Mouse (Mus musculus): ENCODE data around the gene Fcgr1. TPM values are rescaled to one million over a fixed set of nuclear protein-coding genes. Genes with fewer than 3 reads are reported as not detected.

The Fcgr1 gene
- polyA plus RNA-seq, 1 experiment = 0.05 TPM

DNA sequence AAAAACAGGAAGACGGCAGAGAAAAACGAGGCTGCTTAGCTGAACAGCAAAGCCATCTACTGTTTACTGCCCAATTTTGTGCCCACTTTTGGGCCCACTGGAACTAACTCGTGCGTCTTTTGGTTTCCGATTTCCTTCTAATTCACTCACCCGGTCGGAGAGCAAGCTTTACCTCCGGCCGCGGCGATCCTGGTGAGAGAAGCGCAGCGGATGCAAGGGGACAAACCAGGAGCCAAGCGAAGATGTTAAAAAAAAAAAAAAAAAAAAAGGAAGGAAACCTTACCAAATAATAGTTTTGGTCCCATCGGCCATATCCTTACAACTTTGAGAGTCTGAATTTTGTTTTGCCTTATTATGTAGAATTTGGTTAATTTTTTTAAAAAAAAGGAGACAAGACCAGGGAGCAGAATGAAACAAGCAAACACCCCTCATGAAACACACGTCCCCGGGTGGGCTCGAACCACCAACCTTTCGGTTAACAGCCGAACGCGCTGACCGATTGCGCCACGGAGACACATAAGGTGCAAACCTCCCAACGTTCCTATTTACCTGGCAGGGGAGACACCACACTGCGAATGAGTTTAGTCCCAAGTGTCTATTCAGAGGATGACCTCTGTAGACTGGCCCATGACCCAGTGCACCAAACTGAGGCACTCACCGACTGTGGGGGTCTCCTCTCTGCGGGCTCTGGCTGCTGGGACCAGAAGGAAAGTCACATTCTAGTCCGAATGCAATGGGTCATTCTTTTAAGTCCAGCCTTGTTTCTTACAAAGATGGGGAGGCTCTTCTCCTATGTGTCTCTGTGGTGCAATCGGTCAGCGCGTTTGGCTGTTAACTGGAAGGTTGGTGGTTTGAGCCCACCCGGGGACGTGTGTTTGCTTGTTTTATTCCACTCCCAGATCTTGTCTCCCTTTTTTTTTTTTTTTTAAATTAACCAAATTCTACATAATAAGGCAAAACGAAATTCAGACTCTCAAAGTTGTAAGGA is 40.7 kb upstream of the Fcgr1 start:
- H3ac ChIP-seq (ENCODE audit: control insufficient read depth, insufficient read length) = no peak overlapping the region
- H3K27me3 ChIP-seq (ENCODE audit: control insufficient read depth, insufficient read depth, insufficient read length) = peaks cover 5% of the 10 kb centered on the region
- peak overlapping the region; percentile 76 for H3K4me2 ChIP-seq (ENCODE audit: low read depth)
- H3K4me3 ChIP-seq = peak overlapping the region; percentile 11
- no peaks in the 10 kb centered on the region for H3K36me3 ChIP-seq (ENCODE audit: control insufficient read depth, insufficient read depth)
- H3K79me2 ChIP-seq (ENCODE audit: control insufficient read depth, insufficient read depth) = no peaks in the 10 kb centered on the region
- no peak for TF ChIP-seq REST (IDR thresholded peaks at IDR 0.05; ENCODE audit: insufficient read depth, insufficient read length)

DNA sequence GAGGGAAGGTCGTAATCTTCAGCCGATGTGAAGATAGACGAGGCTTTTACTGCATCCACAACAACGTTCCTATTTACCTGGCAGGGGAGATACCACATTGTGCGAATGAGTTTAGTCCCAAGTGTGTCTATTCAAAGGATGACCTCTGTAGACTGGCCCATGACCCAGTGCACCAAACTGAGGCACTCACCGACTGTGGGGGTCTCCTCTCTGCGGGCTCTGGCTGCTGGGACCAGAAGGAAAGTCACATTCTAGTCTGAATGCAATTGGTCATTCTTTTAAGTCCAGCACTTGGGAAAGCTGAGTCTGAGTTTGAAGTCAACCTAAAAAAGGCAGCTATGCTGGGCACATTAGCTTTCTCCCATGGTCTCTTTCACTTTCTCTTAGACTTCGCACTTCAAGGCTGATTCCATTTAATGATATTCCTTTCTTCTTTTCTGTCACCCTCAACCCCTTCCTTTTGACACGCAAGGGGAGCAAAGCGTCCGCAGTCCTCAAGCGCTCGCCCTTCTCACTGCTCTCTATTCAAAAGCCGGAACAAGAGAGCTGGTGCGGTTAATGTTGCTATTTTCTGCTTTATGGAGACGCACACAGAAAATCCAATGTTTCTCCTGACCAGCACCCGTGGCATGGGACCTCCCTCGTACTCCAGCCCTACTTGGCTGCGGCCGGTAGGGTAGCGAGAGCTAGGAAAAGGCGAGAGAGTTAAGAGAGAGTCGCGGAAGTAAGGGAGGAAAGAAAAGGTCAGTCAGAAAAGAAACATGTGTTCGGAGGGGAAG is 39.8 kb upstream of the Fcgr1 start:
- TF ChIP-seq REST (IDR thresholded peaks at IDR 0.05; ENCODE audit: insufficient read depth, insufficient read length) = no peak
- no peak for TF ChIP-seq TCF12 (IDR thresholded peaks at IDR 0.05; ENCODE audit: insufficient read depth, poor library complexity, severe bottlenecking)
- no peak for TF ChIP-seq TCF3 (IDR thresholded peaks at IDR 0.05; ENCODE audit: insufficient read length, low read depth)
- TF ChIP-seq USF1 (IDR thresholded peaks at IDR 0.05; ENCODE audit: low read depth) = no peak
- TF ChIP-seq CEBPB (IDR thresholded peaks at IDR 0.05; ENCODE audit: insufficient read depth, poor library complexity, severe bottlenecking) = no peak
- TF ChIP-seq SRF (IDR thresholded peaks at IDR 0.05; ENCODE audit: control insufficient read depth, insufficient read length, low read depth) = no peak
- TF ChIP-seq MAX (IDR thresholded peaks at IDR 0.05; ENCODE audit: low read depth) = no peak
- no peak for TF ChIP-seq E2F4 (IDR thresholded peaks at IDR 0.05; ENCODE audit: insufficient read depth)
- no peak for TF ChIP-seq MYOG (IDR thresholded peaks at IDR 0.05; ENCODE audit: control insufficient read depth in 1 of 3, insufficient read depth in 1 of 3, insufficient read length in 2 of 3, low read depth in 2 of 3)
- TF ChIP-seq POLR2A (IDR thresholded peaks at IDR 0.05; ENCODE audit: insufficient read length, low read depth) = no peak
- no peak for TF ChIP-seq POLR2AphosphoS2 (IDR thresholded peaks at IDR 0.05; ENCODE audit: insufficient read length, low read depth)
- Histone ChIP-seq H3K36me3 (ENCODE audit: control insufficient read depth, insufficient read depth) (no peaks in the 10 kb centered on the region), H3ac (ENCODE audit: control insufficient read depth, insufficient read length) (no peak overlapping the region), H3K4me2 (ENCODE audit: low read depth) (peak overlapping the region; percentile 76), H3K79me2 (ENCODE audit: control insufficient read depth, insufficient read depth) (no peaks in the 10 kb centered on the region), H3K27me3 (ENCODE audit: control insufficient read depth, insufficient read depth, insufficient read length) (peaks cover 5% of the 10 kb centered on the region), H3K4me3 (peak overlapping the region; percentile 11)

DNA sequence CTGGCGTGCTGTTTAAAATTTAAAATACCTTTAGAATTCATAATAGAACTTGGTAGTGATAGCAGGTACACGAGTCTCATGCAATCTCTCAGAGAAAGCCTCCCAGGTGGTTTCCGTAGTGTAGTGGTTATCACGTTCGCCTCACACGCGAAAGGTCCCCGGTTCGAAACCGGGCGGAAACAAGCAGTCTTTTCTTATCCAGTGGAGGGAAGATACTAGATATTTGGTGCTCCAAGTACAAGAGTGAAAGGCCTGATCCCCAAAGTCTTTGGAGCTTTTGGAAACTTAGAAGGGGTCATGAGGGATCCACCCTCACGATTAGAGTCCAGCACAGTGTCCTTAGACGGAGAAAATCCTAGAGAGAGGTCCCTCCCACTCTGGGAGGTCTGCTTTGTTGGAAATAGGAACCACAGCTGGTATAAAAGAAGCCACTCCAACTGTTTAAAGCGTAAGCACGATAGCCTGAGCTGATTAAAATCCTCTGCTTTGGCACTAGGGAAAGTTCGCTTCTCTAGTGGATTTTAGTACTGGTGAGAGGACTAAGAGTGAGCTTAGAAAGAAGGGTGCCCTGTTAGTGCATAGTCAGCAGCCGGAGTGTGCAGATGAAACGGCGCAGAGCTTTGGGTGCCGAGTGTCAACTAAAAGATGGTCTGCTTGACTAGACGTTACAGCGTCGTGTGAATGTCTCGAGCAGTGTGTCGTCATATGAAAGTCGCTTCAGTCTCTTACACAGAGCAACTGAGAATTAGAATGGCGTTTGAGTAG is 39.0 kb upstream of the Fcgr1 start:
- Histone ChIP-seq H3K79me2 (ENCODE audit: control insufficient read depth, insufficient read depth) (no peaks in the 10 kb centered on the region), H3ac (ENCODE audit: control insufficient read depth, insufficient read length) (no peak overlapping the region), H3K4me3 (peak overlapping the region; percentile 11), H3K27me3 (ENCODE audit: control insufficient read depth, insufficient read depth, insufficient read length) (peaks cover 5% of the 10 kb centered on the region), H3K36me3 (ENCODE audit: control insufficient read depth, insufficient read depth) (no peaks in the 10 kb centered on the region), H3K4me2 (ENCODE audit: low read depth) (peak overlapping the region; percentile 76)
- TF ChIP-seq POLR2AphosphoS2 (IDR thresholded peaks at IDR 0.05; ENCODE audit: insufficient read length, low read depth) (no peak), CEBPB (IDR thresholded peaks at IDR 0.05; ENCODE audit: insufficient read depth, poor library complexity, severe bottlenecking) (no peak), SRF (IDR thresholded peaks at IDR 0.05; ENCODE audit: control insufficient read depth, insufficient read length, low read depth) (no peak), MYOG (IDR thresholded peaks at IDR 0.05; ENCODE audit: control insufficient read depth in 1 of 3, insufficient read depth in 1 of 3, insufficient read length in 2 of 3, low read depth in 2 of 3) (no peak), USF1 (IDR thresholded peaks at IDR 0.05; ENCODE audit: low read depth) (no peak), REST (IDR thresholded peaks at IDR 0.05; ENCODE audit: insufficient read depth, insufficient read length) (no peak), TCF3 (IDR thresholded peaks at IDR 0.05; ENCODE audit: insufficient read length, low read depth) (no peak)

DNA sequence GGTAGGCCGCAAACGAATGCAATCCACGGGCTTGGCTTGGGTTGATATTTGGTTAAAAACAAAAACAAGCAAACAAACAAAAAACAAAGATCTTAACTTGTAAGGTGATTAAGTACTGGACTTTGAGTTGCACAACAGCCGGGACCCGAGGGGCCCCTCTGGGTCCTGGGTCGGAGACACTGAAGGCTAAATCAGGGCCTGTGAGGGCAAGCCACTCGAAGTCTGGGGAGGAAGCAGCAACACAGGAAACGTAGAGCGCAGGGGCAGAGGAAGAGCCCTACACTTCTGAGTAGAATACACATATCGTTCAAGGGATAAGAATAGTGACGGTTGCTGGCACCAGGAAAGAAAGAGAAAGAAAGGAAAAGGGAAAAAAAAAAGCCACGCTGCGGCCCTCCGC is 38.2 kb upstream of the Fcgr1 start:
- Histone ChIP-seq H3K4me3 (no peak overlapping the region), H3K27me3 (ENCODE audit: control insufficient read depth, insufficient read depth, insufficient read length) (peaks cover 5% of the 10 kb centered on the region), H3ac (ENCODE audit: control insufficient read depth, insufficient read length) (no peak overlapping the region), H3K36me3 (ENCODE audit: control insufficient read depth, insufficient read depth) (no peaks in the 10 kb centered on the region), H3K4me2 (ENCODE audit: low read depth) (no peak overlapping the region), H3K79me2 (ENCODE audit: control insufficient read depth, insufficient read depth) (no peaks in the 10 kb centered on the region)
- no peak for TF ChIP-seq SRF (IDR thresholded peaks at IDR 0.05; ENCODE audit: control insufficient read depth, insufficient read length, low read depth)
- no peak for TF ChIP-seq MYOD1 (IDR thresholded peaks at IDR 0.05; ENCODE audit: control insufficient read depth in 1 of 3, insufficient read length in 2 of 3, low read depth in 2 of 3)
- TF ChIP-seq REST (IDR thresholded peaks at IDR 0.05; ENCODE audit: insufficient read depth, insufficient read length) = no peak
- no peak for TF ChIP-seq E2F4 (IDR thresholded peaks at IDR 0.05; ENCODE audit: insufficient read depth)
- no peak for TF ChIP-seq TCF12 (IDR thresholded peaks at IDR 0.05; ENCODE audit: insufficient read depth, poor library complexity, severe bottlenecking)
- TF ChIP-seq MAX (IDR thresholded peaks at IDR 0.05; ENCODE audit: low read depth) = no peak
- no peak for TF ChIP-seq TCF3 (IDR thresholded peaks at IDR 0.05; ENCODE audit: insufficient read length, low read depth)
- TF ChIP-seq MYOG (IDR thresholded peaks at IDR 0.05; ENCODE audit: control insufficient read depth in 1 of 3, insufficient read depth in 1 of 3, insufficient read length in 2 of 3, low read depth in 2 of 3) = no peak
- no peak for TF ChIP-seq POLR2AphosphoS2 (IDR thresholded peaks at IDR 0.05; ENCODE audit: insufficient read length, low read depth)
- TF ChIP-seq USF1 (IDR thresholded peaks at IDR 0.05; ENCODE audit: low read depth) = no peak
- no peak for TF ChIP-seq POLR2A (IDR thresholded peaks at IDR 0.05; ENCODE audit: insufficient read length, low read depth)
- no peak for TF ChIP-seq CEBPB (IDR thresholded peaks at IDR 0.05; ENCODE audit: insufficient read depth, poor library complexity, severe bottlenecking)
